Mouse (Mus musculus): ENCODE data around the gene Lsg1. TPM values are rescaled to one million over a fixed set of nuclear protein-coding genes. Genes with fewer than 3 reads are reported as not detected.

Lsg1 gene
- polyA plus RNA-seq, 1 experiment from 2014 or later, result 39.1 TPM

- Histone ChIP-seq H3K36me3 (ENCODE audit: control insufficient read depth, insufficient read depth, low read length) (peaks cover 59% of the 10 kb centered on the region), H3K27me3 (ENCODE audit: control insufficient read depth, insufficient read depth, low read depth, low read length) (no peaks in the 10 kb centered on the region), H3K9ac (ENCODE audit: low read depth, low read length) (no peak overlapping the region), H3K4me3 (ENCODE audit: low read depth, low read length) (no peak overlapping the region), H3K4me2 (ENCODE audit: low read length) (no peak overlapping the region), H3K9me3 (replicated peaks; ENCODE audit: control insufficient read depth, low read length, poor library complexity, severe bottlenecking) (no peaks in the 10 kb centered on the region), H3K27ac (ENCODE audit: low read length) (no peak overlapping the region), H3K4me1 (ENCODE audit: control insufficient read depth, insufficient read depth, low read length) (no peaks in the 10 kb centered on the region)
- ATAC-seq, result no peak
- WGBS, result 90% methylated on average over 4 of the region's 4 CpGs
These were observed 17.2 kb downstream of the Lsg1 start for GRCm38 (mm10) chr16:30570173-30570572.

DNA sequence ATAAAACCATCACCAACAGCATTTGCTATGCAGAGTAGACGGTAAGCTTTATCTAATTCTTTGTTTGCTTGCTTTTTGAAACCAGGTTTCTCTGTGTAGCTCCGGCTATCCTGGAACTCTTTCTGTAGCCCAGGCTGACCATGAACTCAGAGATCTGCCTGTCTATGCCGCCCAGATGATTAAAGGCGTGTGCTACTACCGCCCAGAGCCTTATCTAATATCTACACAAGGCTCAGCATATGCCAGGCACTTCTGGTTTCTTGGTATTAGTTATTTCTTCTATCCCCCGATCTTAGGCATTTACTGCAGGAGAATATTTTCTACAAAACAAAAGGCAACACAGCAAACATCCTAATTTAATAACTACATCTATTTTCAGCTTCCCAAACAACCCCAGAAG lies 21.8 kb downstream of the Lsg1 start:
- Histone ChIP-seq H3K4me1 (ENCODE audit: control insufficient read depth, insufficient read depth, low read length) (no peaks in the 10 kb centered on the region), H3K27me3 (ENCODE audit: control insufficient read depth, insufficient read depth, low read depth, low read length) (no peaks in the 10 kb centered on the region), H3K4me3 (ENCODE audit: low read depth, low read length) (no peak overlapping the region), H3K9me3 (replicated peaks; ENCODE audit: control insufficient read depth, low read length, poor library complexity, severe bottlenecking) (no peaks in the 10 kb centered on the region), H3K4me2 (ENCODE audit: low read length) (no peak overlapping the region), H3K27ac (ENCODE audit: low read length) (no peak overlapping the region), H3K36me3 (ENCODE audit: control insufficient read depth, insufficient read depth, low read length) (peaks cover 55% of the 10 kb centered on the region), H3K9ac (ENCODE audit: low read depth, low read length) (no peak overlapping the region)
- ATAC-seq, result no peak
- 96% methylated on average over 6 of the region's 6 CpGs for WGBS

GRCm38 (mm10) chr16:30560601-30561000 lies 26.8 kb downstream of the Lsg1 start:
- 93% methylated on average over 4 of the region's 4 CpGs for WGBS
- H3K36me3 ChIP-seq (ENCODE audit: control insufficient read depth, insufficient read depth, low read length), result peaks cover 34% of the 10 kb centered on the region
- H3K9me3 ChIP-seq (replicated peaks; ENCODE audit: control insufficient read depth, low read length, poor library complexity, severe bottlenecking), result peaks cover 3% of the 10 kb centered on the region; the same call in 1 of the 2 replicates
- H3K27me3 ChIP-seq (ENCODE audit: control insufficient read depth, insufficient read depth, low read depth, low read length), result no peaks in the 10 kb centered on the region
- H3K4me3 ChIP-seq (ENCODE audit: low read depth, low read length), result no peak overlapping the region
- ATAC-seq, result no peak
- H3K4me1 ChIP-seq (ENCODE audit: control insufficient read depth, insufficient read depth, low read length), result no peaks in the 10 kb centered on the region
- no peak overlapping the region for H3K27ac ChIP-seq (ENCODE audit: low read length)
- no peak overlapping the region for H3K9ac ChIP-seq (ENCODE audit: low read depth, low read length)
- no peak overlapping the region for H3K4me2 ChIP-seq (ENCODE audit: low read length)

- Histone ChIP-seq H3K27me3 (ENCODE audit: control insufficient read depth, insufficient read depth, low read depth, low read length) (no peaks in the 10 kb centered on the region), H3K27ac (ENCODE audit: low read length) (no peak overlapping the region), H3K4me2 (ENCODE audit: low read length) (no peak overlapping the region), H3K36me3 (ENCODE audit: control insufficient read depth, insufficient read depth, low read length) (peaks cover 28% of the 10 kb centered on the region), H3K9me3 (replicated peaks; ENCODE audit: control insufficient read depth, low read length, poor library complexity, severe bottlenecking) (peaks cover 8% of the 10 kb centered on the region; the same call in 1 of the 2 replicates), H3K4me3 (ENCODE audit: low read depth, low read length) (no peak overlapping the region), H3K4me1 (ENCODE audit: control insufficient read depth, insufficient read depth, low read length) (no peaks in the 10 kb centered on the region), H3K9ac (ENCODE audit: low read depth, low read length) (no peak overlapping the region)
- ATAC-seq, result no peak
- WGBS, result 96% methylated on average over 5 of the region's 5 CpGs
These were observed 27.9 kb downstream of the Lsg1 start for GRCm38 (mm10) chr16:30559312-30559992.

- Histone ChIP-seq H3K4me3 (ENCODE audit: low read depth, low read length) (no peak overlapping the region), H3K4me2 (ENCODE audit: low read length) (no peak overlapping the region), H3K9ac (ENCODE audit: low read depth, low read length) (no peak overlapping the region), H3K27me3 (ENCODE audit: control insufficient read depth, insufficient read depth, low read depth, low read length) (no peaks in the 10 kb centered on the region), H3K9me3 (replicated peaks; ENCODE audit: control insufficient read depth, low read length, poor library complexity, severe bottlenecking) (peaks cover 8% of the 10 kb centered on the region; the same call in 1 of the 2 replicates), H3K4me1 (ENCODE audit: control insufficient read depth, insufficient read depth, low read length) (peaks cover 4% of the 10 kb centered on the region), H3K27ac (ENCODE audit: low read length) (no peak overlapping the region), H3K36me3 (ENCODE audit: control insufficient read depth, insufficient read depth, low read length) (peaks cover 6% of the 10 kb centered on the region)
- no peak for ATAC-seq
- WGBS, result 96% methylated on average over 8 of the region's 8 CpGs
These were observed 33.3 kb downstream of the Lsg1 start for GRCm38 (mm10) chr16:30554109-30554508.

- no peak overlapping the region for H3K4me3 ChIP-seq (ENCODE audit: low read depth, low read length)
- peak; percentile 22; the same call in 1 of the 2 replicates for ATAC-seq
- H3K4me2 ChIP-seq (ENCODE audit: low read length), result no peak overlapping the region
- peak overlapping the region; percentile 64 for H3K27ac ChIP-seq (ENCODE audit: low read length)
- peaks cover 4% of the 10 kb centered on the region; the same call in 1 of the 2 replicates for H3K36me3 ChIP-seq (ENCODE audit: control insufficient read depth, insufficient read depth, low read length)
- WGBS, result 28% methylated on average over 11 of the region's 11 CpGs
- H3K9ac ChIP-seq (ENCODE audit: low read depth, low read length), result no peak overlapping the region
- no peaks in the 10 kb centered on the region for H3K27me3 ChIP-seq (ENCODE audit: control insufficient read depth, insufficient read depth, low read depth, low read length)
- peaks cover 8% of the 10 kb centered on the region; the same call in 1 of the 2 replicates for H3K9me3 ChIP-seq (replicated peaks; ENCODE audit: control insufficient read depth, low read length, poor library complexity, severe bottlenecking)
- H3K4me1 ChIP-seq (ENCODE audit: control insufficient read depth, insufficient read depth, low read length), result peaks cover 18% of the 10 kb centered on the region
These were observed 34.6 kb downstream of the Lsg1 start for GRCm38 (mm10) chr16:30552621-30553338.

DNA sequence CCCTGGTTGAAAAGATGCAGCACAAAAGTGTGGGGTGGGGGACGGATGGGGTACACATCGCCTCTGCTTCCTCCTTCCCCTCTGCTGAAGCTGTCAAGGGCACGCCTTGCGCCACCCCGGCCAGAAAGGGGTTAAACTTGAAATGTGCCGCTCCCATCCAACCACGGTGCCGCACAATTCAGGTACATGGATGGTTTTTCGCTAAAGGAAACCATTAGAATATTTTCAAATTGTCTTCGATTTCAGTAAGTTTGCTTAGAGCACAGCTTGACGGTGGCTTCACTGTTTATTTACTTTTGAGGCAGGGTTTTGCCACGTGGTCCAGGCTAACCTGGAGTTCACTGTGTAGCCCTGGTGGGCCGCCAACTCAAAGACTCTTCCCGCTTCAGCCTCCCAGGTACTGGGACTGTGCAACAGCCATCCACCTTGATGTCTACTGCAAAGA lies 36.6 kb downstream of the Lsg1 start, which contains the start of gene Tmem44:
TSS of gene Tmem44 (minus strand) at position 95 of the 445 bp plus-strand sequence.
- WGBS, result 6% methylated on average over 14 of the region's 14 CpGs
- Histone ChIP-seq H3K36me3 (ENCODE audit: control insufficient read depth, insufficient read depth, low read length) (peaks cover 13% of the 10 kb centered on the region), H3K4me3 (ENCODE audit: low read depth, low read length) (peak within 1 kb of the TSS; percentile 85), H3K4me2 (ENCODE audit: low read length) (peak within 1 kb of the TSS; percentile 65), H3K9ac (ENCODE audit: low read depth, low read length) (peak within 1 kb of the TSS; percentile 96), H3K4me1 (ENCODE audit: control insufficient read depth, insufficient read depth, low read length) (peaks cover 19% of the 10 kb centered on the region), H3K9me3 (replicated peaks; ENCODE audit: control insufficient read depth, low read length, poor library complexity, severe bottlenecking) (peaks cover 5% of the 10 kb centered on the region; the same call in 1 of the 2 replicates), H3K27ac (ENCODE audit: low read length) (peak within 1 kb of the TSS; percentile 93), H3K27me3 (ENCODE audit: control insufficient read depth, insufficient read depth, low read depth, low read length) (no peaks in the 10 kb centered on the region)
- ATAC-seq, result peak; percentile 70

DNA sequence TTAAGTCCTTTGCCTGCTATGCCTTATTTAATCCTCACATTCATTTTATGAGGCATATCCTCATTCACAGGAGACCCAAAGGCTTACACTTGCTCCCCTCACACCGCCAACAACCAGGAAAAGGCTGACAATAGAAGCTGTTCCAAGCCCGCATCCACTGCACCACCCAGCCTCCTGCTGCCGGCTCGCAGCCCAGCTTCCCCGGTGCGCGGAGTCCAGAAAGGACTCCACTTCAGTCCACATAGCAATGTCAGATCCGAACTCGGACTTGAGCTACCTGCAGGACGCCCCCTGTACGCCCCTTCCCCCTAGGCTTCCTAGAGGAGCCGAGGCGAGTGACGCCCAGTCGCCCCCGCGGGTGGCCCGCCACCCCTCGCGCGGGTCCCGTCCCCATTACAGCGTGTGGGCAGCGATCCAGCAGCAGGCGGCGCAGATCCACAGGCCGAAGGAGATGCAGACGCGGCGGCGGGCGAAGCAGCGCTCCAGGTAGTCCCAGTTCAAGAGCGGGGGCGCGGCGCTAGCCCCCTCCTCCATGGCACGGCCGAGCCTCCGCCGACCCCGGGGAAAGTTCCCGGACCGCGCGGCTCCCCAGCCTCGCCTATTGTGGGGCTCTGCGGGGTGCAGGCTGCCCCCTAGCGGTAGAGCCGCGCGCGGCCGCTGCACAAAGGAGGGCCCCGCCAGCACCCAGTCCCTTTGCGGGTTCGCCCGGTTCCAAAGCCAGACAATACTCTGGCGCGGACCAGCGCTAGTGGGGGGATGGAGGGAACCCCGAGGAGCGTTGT lies 37.2 kb downstream of the Lsg1 start:
- Histone ChIP-seq H3K36me3 (ENCODE audit: control insufficient read depth, insufficient read depth, low read length) (peaks cover 19% of the 10 kb centered on the region), H3K4me1 (ENCODE audit: control insufficient read depth, insufficient read depth, low read length) (peaks cover 19% of the 10 kb centered on the region), H3K4me3 (ENCODE audit: low read depth, low read length) (peak overlapping the region; percentile 85), H3K9me3 (replicated peaks; ENCODE audit: control insufficient read depth, low read length, poor library complexity, severe bottlenecking) (peaks cover 5% of the 10 kb centered on the region; the same call in 1 of the 2 replicates), H3K27me3 (ENCODE audit: control insufficient read depth, insufficient read depth, low read depth, low read length) (no peaks in the 10 kb centered on the region), H3K27ac (ENCODE audit: low read length) (peak overlapping the region; percentile 93), H3K4me2 (ENCODE audit: low read length) (peak overlapping the region; percentile 65), H3K9ac (ENCODE audit: low read depth, low read length) (peak overlapping the region; percentile 96)
- ATAC-seq, result peak; percentile 93
- WGBS, result under 1% methylated on average over 61 of the region's 63 CpGs

All from midbrain, embryonic 16.5 days (tissue).